In genomic region chr7:6363047-6363488, GRCm38 (mm10) we compare ENCODE assay signal across 8 mouse cellular contexts. TPM values are rescaled to one million over a fixed set of nuclear protein-coding genes. Genes with fewer than 3 reads are reported as not detected.
DNase-seq lines count a peak whose midpoint lies in the region; ATAC-seq and TF ChIP-seq lines count a peak whose summit lies in the region.

Gene Zfp78 (plus strand): TSS chr7:6363280.

- peak within 1 kb of the TSS; percentile 61 for H3K4me3 ChIP-seq in left cerebral cortex, adult 2 months
- H3K4me3 ChIP-seq in hindbrain, embryonic 15.5 days, result peak within 1 kb of the TSS; percentile 44
- H3K4me3 ChIP-seq in liver, embryonic 14.5 days (ENCODE audit: insufficient read depth in 1 of 2, low read depth in 2 of 2, low read length in 2 of 2), result peak within 1 kb of the TSS; percentile 63 to 73

- peak within 1 kb of the TSS; percentile 70 for H3K27ac ChIP-seq in left cerebral cortex, adult 2 months
- peak within 1 kb of the TSS; percentile 93 for H3K27ac ChIP-seq in hindbrain, embryonic 15.5 days (replicated peaks)
- peak within 1 kb of the TSS; percentile 38 for H3K27ac ChIP-seq in liver, embryonic 14.5 days

- peak within 1 kb of the TSS; percentile 58 for H3K4me2 ChIP-seq in hindbrain, embryonic 15.5 days
- H3K4me2 ChIP-seq in liver, embryonic 14.5 days (ENCODE audit: low read depth), result peak within 1 kb of the TSS; percentile 69

- DNase-seq in left cerebral cortex, adult 2 months (ENCODE audit: extremely low spot score in 1 of 2, low spot score in 2 of 2), result peak in 1 of 2 experiments; percentile 85
- DNase-seq in left cerebral cortex, adult 11 months (ENCODE audit: low spot score), result no peak
- peak; percentile 84 for DNase-seq in T-cell, adult 2 months (ENCODE audit: low spot score)
- peak; percentile 79 to 89 (median 81) for DNase-seq in liver, embryonic 14.5 days (ENCODE audit: low read depth in 3 of 3, low spot score in 3 of 3)
- DNase-seq in natural killer cell, adult 2 months (ENCODE audit: low spot score in 2 of 2), result no peak

- H3K36me3 ChIP-seq in hindbrain, embryonic 15.5 days, result no peaks in the 10 kb centered on the region
- H3K36me3 ChIP-seq in liver, embryonic 14.5 days (replicated peaks; ENCODE audit: control insufficient read depth, insufficient read depth, low read depth), result no peaks in the 10 kb centered on the region

- TF ChIP-seq CTCF in left cerebral cortex, adult 2 months (IDR thresholded peaks at IDR 0.05), result no peak; the same call in none of the 2 replicates
- TF ChIP-seq CTCF in liver, embryonic 14.5 days (IDR thresholded peaks at IDR 0.05; ENCODE audit: low read depth), result peak; percentile 57

- under 1% methylated on average over 23 of the region's 23 CpGs for WGBS in hindbrain, embryonic 15.5 days
- under 1% methylated on average over 23 of the region's 23 CpGs for WGBS in liver, embryonic 14.5 days (ENCODE audit: insufficient replicate concordance)

- no peak for TF ChIP-seq EP300 in liver, embryonic 14.5 days (IDR thresholded peaks at IDR 0.05; ENCODE audit: low read depth)

- no peaks in the 10 kb centered on the region for H3K27me3 ChIP-seq in hindbrain, embryonic 15.5 days
- no peaks in the 10 kb centered on the region for H3K27me3 ChIP-seq in liver, embryonic 14.5 days (ENCODE audit: control insufficient read depth, insufficient read depth, low read length)

- intact Hi-C loops in left cerebral cortex, adult 2 months (cut with DNase I), result loop anchor here (2.0 to 10.0 kb wide), 6 partner anchors 20 to 934 kb away; partner anchors contain the start of genes Zfp28 and Zfp444

- H3K4me1 ChIP-seq in hindbrain, embryonic 15.5 days (replicated peaks), result peaks cover 16% of the 10 kb centered on the region
- H3K4me1 ChIP-seq in liver, embryonic 14.5 days (replicated peaks; ENCODE audit: control insufficient read depth in 2 of 2, insufficient read depth in 2 of 2, low read length in 1 of 2), result peaks cover 35 to 41% of the 10 kb centered on the region in 2 experiments

- peak within 1 kb of the TSS; percentile 64 for H3K9ac ChIP-seq in hindbrain, embryonic 15.5 days
- H3K9ac ChIP-seq in liver, embryonic 14.5 days (replicated peaks), result peak within 1 kb of the TSS; percentile 41

- H3K9me3 ChIP-seq in hindbrain, embryonic 15.5 days, result no peaks in the 10 kb centered on the region
- H3K9me3 ChIP-seq in liver, embryonic 14.5 days (ENCODE audit: control insufficient read depth, low read length), result no peaks in the 10 kb centered on the region

- peak; percentile 83 for ATAC-seq in erythroid progenitor cell, adult 5-6 weeks (replicated peaks; ENCODE audit: low FRiP score, poor library complexity, severe bottlenecking)
- peak; percentile 84 for ATAC-seq in hindbrain, embryonic 15.5 days (ENCODE audit: low FRiP score, low read depth)
- peak; percentile 75 for ATAC-seq in liver, embryonic 14.5 days (ENCODE audit: insufficient read depth)
- peak; percentile 59 for ATAC-seq in neutrophil, adult 5-6 weeks (ENCODE audit: extremely low read depth, insufficient number of reproducible peaks, low FRiP score, poor library complexity, severe bottlenecking)

RNA-seq across cellular contexts. Expression of gene Zfp78, which starts in this region (rescaled TPM):
- total RNA-seq in left cerebral cortex, adult 2 months (2021), result 1 to 10 TPM; 4.5 to 4.7 TPM
- total RNA-seq in erythroid progenitor cell, adult 5-6 weeks (2015; ENCODE audit: low replicate concordance), result 1.7 TPM in 1 of 2 replicates, not detected in the other
- 1.2 TPM in 1 of 2 replicates, not detected in the other for total RNA-seq in erythroid progenitor cell, adult 5-6 weeks (2017; ENCODE audit: low replicate concordance)
- polyA plus RNA-seq in hindbrain, embryonic 15.5 days (2015; fragmentation: Nextera tagmentation; extraction: Ambion mirVana), result 3.5 and 4.9 TPM in 2 replicates
- polyA plus RNA-seq in liver, embryonic 14.5 days (2012; rRNA removed), result 0.23 and 0.67 TPM in 2 replicates
- 0.76 and 0.83 TPM in 2 replicates for polyA plus RNA-seq in liver, embryonic 14.5 days (2014; fragmentation: Nextera tagmentation; extraction: Ambion mirVana)
- total RNA-seq in neutrophil, adult 5-6 weeks (2017), result 2.6 and 3.1 TPM in 2 replicates

Comparison
In these comparisons a context has a peak if more than half of its experiments do, and no peak if none do; other contexts are left out.
1. Peak in DNase-seq, ATAC-seq, H3K4me3 ChIP-seq, H3K27ac ChIP-seq, H3K9ac ChIP-seq and H3K4me2 ChIP-seq in liver, embryonic 14.5 days; RNA of the gene not detected or under 1 TPM.
2. H3K27ac ChIP-seq: peak in every context shown above with its lines; median percentile 93 in hindbrain, embryonic 15.5 days; 70 in left cerebral cortex, adult 2 months; 38 in liver, embryonic 14.5 days.